Mouse (Mus musculus): ENCODE results near the gene Oprm1.

Gene Oprm1

GRCm38 (mm10) chr10:7035547-7035946 is 277.2 kb downstream of the Oprm1 start:
- no peak for DNase-seq (ENCODE audit: low read depth, low spot score)

GRCm38 (mm10) chr10:7037194-7037593 is 278.9 kb downstream of the Oprm1 start:
- no peak for DNase-seq (ENCODE audit: low read depth, low spot score)

- DNase-seq (ENCODE audit: low read depth, low spot score) = no peak
These were observed 282.7 kb downstream of the Oprm1 start for GRCm38 (mm10) chr10:7041032-7041431.

GRCm38 (mm10) chr10:7043896-7044295 is 285.6 kb downstream of the Oprm1 start:
- no peak for DNase-seq (ENCODE audit: low read depth, low spot score)

- no peak for DNase-seq (ENCODE audit: low read depth, low spot score)
These were observed 289.1 kb downstream of the Oprm1 start for GRCm38 (mm10) chr10:7047288-7047918.

- DNase-seq (ENCODE audit: low read depth, low spot score) = no peak
These were observed 289.6 kb downstream of the Oprm1 start for GRCm38 (mm10) chr10:7047919-7048291.

- DNase-seq (ENCODE audit: low read depth, low spot score) = peak; percentile 31
These were observed 291.6 kb downstream of the Oprm1 start for GRCm38 (mm10) chr10:7049901-7050300.

- DNase-seq (ENCODE audit: low read depth, low spot score) = peak; percentile 31
These were observed 294.2 kb downstream of the Oprm1 start, which contains the start of gene Ipcef1 for GRCm38 (mm10) chr10:7052315-7053017. Ipcef1 (minus strand) TSS chr10:7052478.

GRCm38 (mm10) chr10:7054560-7055205 is 296.4 kb downstream of the Oprm1 start:
- DNase-seq (ENCODE audit: low read depth, low spot score) = no peak

GRCm38 (mm10) chr10:7057546-7057945 is 299.2 kb downstream of the Oprm1 start:
- DNase-seq (ENCODE audit: low read depth, low spot score) = no peak

GRCm38 (mm10) chr10:7060326-7060725 is 302.0 kb downstream of the Oprm1 start:
- no peak for DNase-seq (ENCODE audit: low read depth, low spot score)

GRCm38 (mm10) chr10:7062993-7063392 is 304.7 kb downstream of the Oprm1 start:
- no peak for DNase-seq (ENCODE audit: low read depth, low spot score)

GRCm38 (mm10) chr10:7063752-7064457 is 305.6 kb downstream of the Oprm1 start:
- DNase-seq (ENCODE audit: low read depth, low spot score) = peak; percentile 66

- peak; percentile 35 for DNase-seq (ENCODE audit: low read depth, low spot score)
These were observed 310.3 kb downstream of the Oprm1 start for GRCm38 (mm10) chr10:7068608-7069007.

GRCm38 (mm10) chr10:7069090-7069489 is 310.8 kb downstream of the Oprm1 start:
- DNase-seq (ENCODE audit: low read depth, low spot score) = no peak

- no peak for DNase-seq (ENCODE audit: low read depth, low spot score)
These were observed 312.0 kb downstream of the Oprm1 start for GRCm38 (mm10) chr10:7070100-7070835.

- DNase-seq (ENCODE audit: low read depth, low spot score) = no peak
These were observed 312.6 kb downstream of the Oprm1 start for GRCm38 (mm10) chr10:7070924-7071323.

- DNase-seq (ENCODE audit: low read depth, low spot score) = no peak
These were observed 315.9 kb downstream of the Oprm1 start for GRCm38 (mm10) chr10:7074231-7074630.

GRCm38 (mm10) chr10:7075661-7076060 is 317.4 kb downstream of the Oprm1 start:
- no peak for DNase-seq (ENCODE audit: low read depth, low spot score)

- peak; percentile 96 for DNase-seq (ENCODE audit: low read depth, low spot score)
These were observed 317.9 kb downstream of the Oprm1 start for GRCm38 (mm10) chr10:7076201-7076600.

- peak; percentile 89 for DNase-seq (ENCODE audit: low read depth, low spot score)
These were observed 318.4 kb downstream of the Oprm1 start for GRCm38 (mm10) chr10:7076662-7077211.

Data from brain, adult 2 months (tissue).